Mouse (Mus musculus) liver, postnatal 0 days (tissue): ENCODE measurements at regions not wholly inside any gene's neighbourhood (a gene's known extent, or its start where the extent isn't known, plus 50 kb on each side); places are given as distances from the start of the nearest gene placed in this dataset.

Experiments used
- CTCF ChIP-seq: sonication (generic); IDR thresholded peaks from 2 replicates; pipeline ENCODE4 v1.5.1; 2016; ENCODE audit warnings: antibody characterized with exemption, low read depth
- EP300 ChIP-seq: IDR thresholded peaks from 2 replicates; pipeline ENCODE4 v1.6.1; 2016; ENCODE audit warnings: antibody characterized with exemption, low read depth, mild to moderate bottlenecking

- no peak for TF ChIP-seq CTCF
- TF ChIP-seq EP300: no peak
Measured at GRCm38 (mm10) chr10:111787175-111787574, 185.3 kb upstream of the Krr1 start.
